Mouse (Mus musculus) ES-E14 (cell line): ENCODE measurements around the gene Rplp2.

Experiments
- CHD2 ChIP-seq: IDR thresholded peaks from 2 replicates; pipeline ENCODE4 v1.6.1; 2014; ENCODE audit warnings: mild to moderate bottlenecking, low read depth, low read length, inconsistent platforms
- MAFK ChIP-seq: IDR thresholded peaks from 2 replicates; pipeline ENCODE4 v1.6.1; 2014; ENCODE audit warnings: mild to moderate bottlenecking, low read depth, low read length, inconsistent platforms; ENCODE audit not compliant: insufficient read depth

DNA sequence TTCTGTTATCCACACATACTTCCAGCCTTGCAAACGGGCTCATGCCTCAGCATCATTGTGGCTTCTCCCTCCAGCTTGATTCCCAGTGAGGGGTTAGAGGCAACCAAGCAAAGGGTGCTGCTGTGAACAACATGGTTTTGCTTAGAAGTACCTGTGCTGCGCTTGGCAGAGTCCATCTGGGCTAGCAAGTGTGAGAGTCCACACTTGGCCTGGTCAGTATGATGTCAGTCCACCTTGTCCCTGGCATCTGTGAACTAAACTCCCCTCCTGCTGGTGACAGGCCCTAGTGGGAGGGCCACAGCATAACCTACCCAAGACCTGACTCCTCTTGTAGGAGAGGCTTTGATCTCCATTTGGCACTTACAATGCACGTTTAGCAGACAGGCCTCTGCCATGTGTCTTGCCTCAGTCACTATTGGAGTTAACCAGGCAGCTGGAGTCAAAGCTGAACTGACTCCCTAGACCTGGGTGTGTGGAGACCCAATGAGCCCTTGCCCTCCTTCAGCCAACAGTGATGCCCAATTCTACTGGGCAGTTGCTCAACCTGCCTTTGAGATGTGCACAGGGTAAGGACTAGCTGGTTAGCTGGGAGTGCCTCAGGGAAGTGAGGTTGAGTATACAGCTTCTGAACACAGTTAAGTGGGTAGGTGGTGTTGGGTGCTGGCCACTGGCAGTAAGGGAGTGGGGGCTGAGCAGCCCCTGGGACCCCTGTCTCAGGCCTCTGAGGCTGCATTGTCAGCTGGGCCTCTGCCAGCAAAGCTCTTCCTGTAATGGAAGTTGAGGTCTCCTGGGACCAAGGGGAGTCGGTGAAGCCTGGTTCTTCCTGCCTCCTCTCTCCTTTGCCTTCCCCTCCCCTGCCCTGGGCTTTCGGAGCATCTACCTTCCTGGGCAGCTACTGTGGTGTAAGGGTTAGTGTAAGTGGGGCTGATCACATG, 37.3 kb downstream of the Rplp2 start:
- no peak for TF ChIP-seq CHD2
- TF ChIP-seq MAFK, result no peak
